Mouse (Mus musculus) testis, adult 2 months (tissue): ENCODE results near the gene Nktr.

Source experiments
- CTCF ChIP-seq: fragments of 200-500 bp; IDR thresholded peaks from 2 replicates; pipeline ENCODE4 v1.5.1; 2012; ENCODE audit warnings: low read depth, mild to moderate bottlenecking, inconsistent platforms, low read length, moderate library complexity; ENCODE audit not compliant: control insufficient read depth, insufficient read depth, insufficient replicate concordance
- POLR2A ChIP-seq: fragments of 200-500 bp; IDR thresholded peaks from 2 replicates; pipeline ENCODE4 v1.6.1; 2012; ENCODE audit warnings: low read depth, mild to moderate bottlenecking, inconsistent platforms, low read length, moderate library complexity; ENCODE audit not compliant: control insufficient read depth

- TF ChIP-seq CTCF (no peak), POLR2A (no peak)
Observed at GRCm38 (mm10) chr9:121775951-121776350, 57.0 kb downstream of the Nktr start.
